Mouse (Mus musculus) liver, postnatal 0 days (tissue): ENCODE results near the gene Pde4d. TPM values are rescaled to one million over a fixed set of nuclear protein-coding genes. Genes with fewer than 3 reads are reported as not detected.

ENCODE experiments used
- ATAC-seq: fragments of 200-750 bp; cut with Nextera tagmentation; 2 replicates; pipeline ENCODE4 v1.8.0; 2017; ENCODE audit warnings: mild to moderate bottlenecking, moderate library complexity
- DNase-seq: peaks from one replicate; pipeline ENCODE4 v3.0.0-alpha.2; 2016
- H3K27ac ChIP-seq: fragments of 300-500 bp; sonication (generic); 2 replicates; pipeline ENCODE4 v1.5.1; 2014; ENCODE audit warnings: antibody characterized with exemption, moderate library complexity, mild to moderate bottlenecking, low read depth
- H3K27me3 ChIP-seq: fragments of 300-500 bp; sonication (generic); 2 replicates; pipeline ENCODE4 v1.6.1; 2014; ENCODE audit warnings: low read length, control low read depth, mixed read lengths; ENCODE audit not compliant: insufficient read depth
- H3K36me3 ChIP-seq: fragments of 300-500 bp; sonication (generic); replicated peaks from 2 replicates; pipeline ENCODE4 v1.6.1; 2014; ENCODE audit warnings: mild to moderate bottlenecking, control low read depth, low read length, moderate library complexity, mixed read lengths; ENCODE audit not compliant: insufficient read depth
- H3K4me1 ChIP-seq: fragments of 300-500 bp; sonication (generic); 2 replicates; pipeline ENCODE4 v1.6.1; 2014; ENCODE audit warnings: antibody characterized with exemption, mild to moderate bottlenecking, control low read depth; ENCODE audit not compliant: insufficient read depth
- H3K4me2 ChIP-seq: fragments of 300-500 bp; sonication (generic); 2 replicates; pipeline ENCODE4 v1.6.1; 2014; ENCODE audit warnings: low read depth, mild to moderate bottlenecking, low read length, moderate library complexity, mixed read lengths
- H3K4me3 ChIP-seq: fragments of 300-500 bp; sonication (generic); 2 replicates; pipeline ENCODE4 v1.5.1; 2014; ENCODE audit warnings: low read depth, low read length
- H3K9ac ChIP-seq: fragments of 300-500 bp; sonication (generic); replicated peaks from 2 replicates; pipeline ENCODE4 v1.6.1; 2014; ENCODE audit warnings: mild to moderate bottlenecking, moderate library complexity
- H3K9me3 ChIP-seq: fragments of 300-500 bp; sonication (generic); 2 replicates; pipeline ENCODE4 v1.6.1; 2016; ENCODE audit warnings: mild to moderate bottlenecking, control low read depth, low read length, mixed read lengths
- CTCF ChIP-seq: sonication (generic); IDR thresholded peaks from 2 replicates; pipeline ENCODE4 v1.5.1; 2016; ENCODE audit warnings: antibody characterized with exemption, low read depth
- EP300 ChIP-seq: IDR thresholded peaks from 2 replicates; pipeline ENCODE4 v1.6.1; 2016; ENCODE audit warnings: antibody characterized with exemption, low read depth, mild to moderate bottlenecking
- WGBS: fragments of 180-500 bp; shearing (Covaris S2); extraction: QIAGEN DNeasy Blood & Tissue Kit; methylation state at CpG from one replicate; pipeline ENCODE4 v1.1.7; 2014; ENCODE audit not compliant: insufficient replicate concordance; 5-methylcytosine and 5-hydroxymethylcytosine counted together
- polyA plus RNA-seq: library from polyadenylated mRNA; unstranded; fragments of >200 nt; fragmentation: Nextera tagmentation; extraction: Ambion mirVana; gene quantifications from 2 replicates; pipeline ENCODE4 v1.2.1, GENCODE M21; 2015

The Pde4d gene
- polyA plus RNA-seq, 1 experiment from 2014 or later, result 6.1 TPM

- no peak overlapping the region for H3K27ac ChIP-seq
- H3K4me2 ChIP-seq, result no peak overlapping the region
- 54% methylated on average over 1 of the region's 1 CpGs for WGBS
- H3K4me1 ChIP-seq, result no peaks in the 10 kb centered on the region
- no peak overlapping the region for H3K9ac ChIP-seq
- DNase-seq (no peak), ATAC-seq (no peak)
- no peaks in the 10 kb centered on the region for H3K36me3 ChIP-seq
- no peaks in the 10 kb centered on the region for H3K9me3 ChIP-seq
- no peak overlapping the region for H3K4me3 ChIP-seq
- TF ChIP-seq EP300 (no peak), CTCF (no peak)
- H3K27me3 ChIP-seq, result no peaks in the 10 kb centered on the region
These were observed 575.0 kb downstream of the Pde4d start for GRCm38 (mm10) chr13:109024703-109025102.

- TF ChIP-seq EP300 (no peak), CTCF (no peak)
- Histone ChIP-seq H3K4me1 (no peaks in the 10 kb centered on the region), H3K27me3 (no peaks in the 10 kb centered on the region), H3K9me3 (no peaks in the 10 kb centered on the region), H3K27ac (no peak overlapping the region), H3K4me3 (no peak overlapping the region), H3K36me3 (no peaks in the 10 kb centered on the region), H3K4me2 (no peak overlapping the region), H3K9ac (no peak overlapping the region)
- DNase-seq (no peak), ATAC-seq (no peak)
- 73% methylated on average over 7 of the region's 7 CpGs for WGBS
These were observed 597.4 kb downstream of the Pde4d start for GRCm38 (mm10) chr13:109047126-109047525.

DNA sequence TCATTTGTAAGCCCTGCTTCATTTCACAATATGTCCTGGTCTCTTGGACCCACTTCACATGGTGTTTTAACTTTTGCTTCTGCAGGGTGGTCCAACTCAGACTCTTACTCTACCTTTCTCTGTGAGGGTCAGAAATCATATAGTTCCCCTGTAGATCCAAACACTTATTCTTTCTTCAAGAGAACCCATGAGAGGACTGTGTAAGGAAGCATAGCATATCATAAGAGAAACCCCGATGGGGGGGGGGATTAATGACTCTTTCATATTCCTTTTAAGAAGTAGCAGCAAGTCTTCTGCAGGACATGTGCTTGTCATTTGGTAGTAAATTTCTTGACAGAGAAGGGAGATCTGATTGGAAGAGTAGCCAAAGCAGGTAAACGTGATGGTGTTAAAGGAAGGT is 603.1 kb downstream of the Pde4d start:
- no peak for TF ChIP-seq CTCF
- 70% methylated on average over 2 of the region's 2 CpGs for WGBS
- Histone ChIP-seq H3K9ac (no peak overlapping the region), H3K27me3 (no peaks in the 10 kb centered on the region), H3K4me3 (no peak overlapping the region), H3K4me1 (no peaks in the 10 kb centered on the region), H3K9me3 (no peaks in the 10 kb centered on the region), H3K4me2 (no peak overlapping the region), H3K27ac (no peak overlapping the region), H3K36me3 (no peaks in the 10 kb centered on the region)
- DNase-seq (no peak), ATAC-seq (no peak)

DNA sequence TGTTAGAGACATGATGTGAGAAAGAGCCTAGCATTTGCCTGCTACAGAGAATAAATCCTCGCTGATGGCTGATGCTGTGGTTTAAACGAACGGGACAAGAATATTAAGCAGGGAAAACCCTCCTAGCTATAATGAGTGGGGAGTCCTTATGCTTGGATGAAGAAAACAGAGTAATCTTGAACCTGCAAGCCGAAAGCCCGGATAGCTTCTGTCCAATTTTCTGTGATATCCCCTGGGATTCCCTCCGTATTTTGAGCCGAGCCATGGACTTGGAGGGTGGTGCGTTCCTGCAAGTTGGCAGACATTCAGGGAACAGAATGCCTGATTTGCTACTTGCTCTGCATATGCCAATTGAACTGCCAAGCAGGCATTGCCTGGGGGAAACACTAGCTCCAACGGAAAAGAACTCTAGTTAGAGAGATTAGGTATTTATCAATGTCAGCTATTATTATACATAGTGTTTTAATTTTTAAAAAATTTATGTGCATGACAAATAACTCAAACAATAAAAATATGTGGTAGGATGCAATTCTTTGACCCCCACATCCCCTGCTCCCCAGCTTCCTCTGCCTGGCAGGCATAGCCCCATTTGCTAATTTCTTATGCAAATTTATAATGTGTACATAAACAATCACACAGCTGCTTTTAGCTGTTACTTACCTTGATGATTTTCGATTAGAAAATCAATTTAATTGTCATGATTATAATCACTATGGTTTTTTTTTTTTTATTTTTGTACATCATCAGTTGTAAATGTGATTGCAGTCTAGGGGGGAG is 603.7 kb downstream of the Pde4d start:
- ATAC-seq (no peak), DNase-seq (no peak)
- no peaks in the 10 kb centered on the region for H3K4me1 ChIP-seq
- no peaks in the 10 kb centered on the region for H3K36me3 ChIP-seq
- WGBS, result 70% methylated on average over 10 of the region's 10 CpGs
- TF ChIP-seq CTCF (no peak), EP300 (no peak)
- no peaks in the 10 kb centered on the region for H3K27me3 ChIP-seq
- H3K9ac ChIP-seq, result no peak overlapping the region
- no peak overlapping the region for H3K27ac ChIP-seq
- H3K4me3 ChIP-seq, result no peak overlapping the region
- H3K4me2 ChIP-seq, result no peak overlapping the region
- H3K9me3 ChIP-seq, result no peaks in the 10 kb centered on the region

DNA sequence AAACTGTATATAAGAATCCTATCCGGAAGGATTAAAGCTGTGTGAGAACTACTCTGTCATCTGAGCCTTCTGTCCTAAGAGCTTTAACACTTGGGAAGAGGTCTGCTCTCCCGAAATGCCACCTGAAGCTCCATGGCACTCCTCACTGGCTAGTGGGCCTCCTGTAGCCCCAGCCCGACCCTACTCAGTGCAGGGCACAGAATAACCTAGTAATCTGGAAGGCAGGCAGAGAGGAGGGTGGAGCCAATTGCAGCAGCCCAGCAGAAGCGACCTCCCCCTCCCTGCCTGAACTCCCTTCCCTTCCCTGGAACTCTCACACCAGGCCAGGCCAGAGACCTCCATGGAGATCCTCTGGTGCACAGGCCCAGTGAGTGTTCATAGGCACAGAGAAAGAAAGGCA is 608.3 kb downstream of the Pde4d start:
- no peaks in the 10 kb centered on the region for H3K4me1 ChIP-seq
- no peak for TF ChIP-seq CTCF
- no peak for TF ChIP-seq EP300
- 39% methylated on average over 4 of the region's 4 CpGs for whole genome bisulfite sequencing

DNA sequence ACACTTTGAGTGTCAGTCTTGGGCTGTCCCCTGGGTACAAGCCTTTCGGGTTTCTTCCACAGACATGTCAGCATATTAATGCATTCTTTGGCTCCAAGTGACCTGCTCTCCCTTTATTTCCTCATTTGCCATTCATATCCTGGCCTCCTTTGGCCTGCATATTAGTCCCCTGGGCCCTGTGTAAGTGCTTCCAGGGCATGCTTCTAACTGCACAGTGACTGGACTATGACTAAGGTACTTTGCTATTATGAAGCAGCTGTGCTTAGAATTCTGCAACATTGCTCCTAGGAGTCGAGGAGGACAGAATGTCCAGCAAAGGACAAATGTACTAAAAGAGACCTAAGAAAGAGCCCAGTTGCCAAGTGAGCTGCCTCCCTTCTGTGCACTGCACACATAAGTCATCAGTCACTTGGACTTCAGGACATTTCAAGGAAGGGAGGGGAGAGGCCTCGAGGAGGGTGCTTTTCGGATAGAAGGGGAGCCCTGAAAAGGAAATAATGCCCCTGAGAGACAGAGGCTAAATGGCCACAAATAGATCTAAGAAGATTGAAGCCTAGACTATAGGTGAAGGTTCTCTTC is 616.9 kb downstream of the Pde4d start:
- TF ChIP-seq CTCF (no peak), EP300 (no peak)
- H3K27ac ChIP-seq, result no peak overlapping the region
- no peaks in the 10 kb centered on the region for H3K27me3 ChIP-seq
- no peak overlapping the region for H3K4me3 ChIP-seq
- no peak overlapping the region for H3K9ac ChIP-seq
- WGBS, result 62% methylated on average over 4 of the region's 4 CpGs
- ATAC-seq (no peak), DNase-seq (no peak)
- H3K4me1 ChIP-seq, result no peaks in the 10 kb centered on the region
- H3K9me3 ChIP-seq, result no peaks in the 10 kb centered on the region
- H3K36me3 ChIP-seq, result no peaks in the 10 kb centered on the region
- no peak overlapping the region for H3K4me2 ChIP-seq

More for the DNA sequence above, 608.3 kb downstream of the Pde4d start:
- no peak overlapping the region for H3K4me3 ChIP-seq
- no peak overlapping the region for H3K27ac ChIP-seq
- H3K36me3 ChIP-seq, result no peaks in the 10 kb centered on the region
- H3K27me3 ChIP-seq, result no peaks in the 10 kb centered on the region
- no peak for DNase-seq
- no peak for ATAC-seq
- H3K4me2 ChIP-seq, result no peak overlapping the region
- H3K9ac ChIP-seq, result no peak overlapping the region
- H3K9me3 ChIP-seq, result no peaks in the 10 kb centered on the region
